Mouse (Mus musculus): Measurements from ENCODE around the gene Gm4559.
"Not testable (repeated sequence)": the region's sequence is repeated elsewhere in the genome, so short reads cannot be mapped to it uniquely, and the experiment has no call there.

The Gm4559 gene

DNA sequence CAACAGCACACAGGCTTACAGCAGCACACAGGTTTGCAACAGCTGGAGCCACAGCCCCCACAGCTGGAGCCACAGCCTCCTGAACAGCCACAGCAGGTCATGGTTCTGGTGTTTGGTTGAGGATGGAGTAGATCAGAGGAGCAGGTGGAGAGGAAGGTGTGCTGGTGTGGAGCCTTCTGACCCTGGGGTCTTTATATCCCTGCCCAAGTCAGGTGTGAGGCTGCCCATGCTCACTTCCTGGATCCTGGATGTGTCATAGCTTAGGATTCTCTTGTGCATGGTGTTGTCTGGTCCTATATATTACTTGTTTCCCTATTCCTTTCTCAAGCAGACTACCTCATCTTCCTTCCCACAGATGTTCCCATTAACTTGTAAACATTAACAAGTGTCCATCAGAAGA lies at the start of gene Gm4559:
TSS of gene Gm4559 (minus strand) at position 101 of the 400 bp plus-strand sequence.
- DNase-seq (ENCODE audit: low read depth, low spot score), result not testable (repeated sequence)

DNA sequence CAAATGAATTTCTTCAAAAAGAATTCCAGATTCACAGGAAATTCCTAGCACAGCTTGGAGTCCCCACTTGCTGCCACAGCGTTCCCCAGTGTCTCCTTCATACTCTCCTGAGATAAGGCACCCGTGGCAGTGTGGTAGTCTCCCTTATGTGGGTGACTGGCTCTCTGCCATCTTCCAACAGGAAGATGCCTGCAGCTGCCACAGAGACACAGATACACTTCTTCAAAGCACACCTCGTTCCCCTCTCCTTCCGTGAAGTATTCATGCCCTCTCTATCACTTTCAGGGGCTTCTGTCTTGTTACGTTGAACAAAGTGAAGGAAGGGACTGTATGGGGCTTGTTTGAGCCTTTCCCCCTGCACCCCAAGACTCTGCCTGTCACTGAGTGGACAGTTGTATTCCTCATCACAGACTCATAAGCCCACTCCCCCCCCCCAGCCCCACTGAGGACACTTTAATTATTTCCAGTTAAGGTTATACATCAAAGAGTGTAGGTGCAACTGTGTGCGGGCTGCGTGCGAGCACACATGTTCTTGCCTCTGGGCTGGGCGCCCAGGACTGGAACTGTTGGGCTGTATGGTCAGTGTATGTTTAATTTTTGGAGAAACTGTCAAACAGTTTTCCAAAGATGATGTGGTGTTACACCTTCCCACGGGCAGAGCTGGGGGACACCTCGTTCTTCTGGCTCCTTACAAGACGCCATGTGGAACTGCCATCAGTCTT lies 49.4 kb upstream of the Gm4559 start:
- DNase-seq (ENCODE audit: low read depth, low spot score), result no peak

DNA sequence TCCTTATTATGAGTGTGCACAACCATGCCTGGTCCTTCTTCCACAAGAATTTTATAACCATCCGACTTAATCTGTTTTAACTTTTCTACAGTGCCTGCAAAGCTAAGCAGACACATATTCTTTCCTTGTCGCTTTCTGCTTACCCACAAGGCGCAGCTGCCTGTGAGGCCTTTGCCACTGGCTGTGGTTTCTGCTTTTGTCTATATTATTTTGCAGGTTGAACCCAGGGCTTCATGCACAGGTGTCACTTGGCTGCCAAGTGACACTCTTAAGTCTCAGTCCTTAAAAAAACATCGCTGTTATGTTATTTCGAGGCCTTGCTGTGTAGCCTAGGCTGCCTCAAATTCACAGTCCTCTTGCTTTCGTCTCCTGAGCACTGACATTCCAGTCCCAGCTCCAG lies 48.5 kb upstream of the Gm4559 start:
- no peak for DNase-seq (ENCODE audit: low read depth, low spot score)

- not testable (repeated sequence) for DNase-seq (ENCODE audit: low read depth, low spot score)
Observed at GRCm38 (mm10) chr7:142321637-142322306, 47.6 kb upstream of the Gm4559 start.

GRCm38 (mm10) chr7:142320906-142321305 lies 46.7 kb upstream of the Gm4559 start:
- no peak for DNase-seq (ENCODE audit: low read depth, low spot score)

GRCm38 (mm10) chr7:142319124-142319523 lies 45.0 kb upstream of the Gm4559 start:
- DNase-seq (ENCODE audit: low read depth, low spot score), result no peak

GRCm38 (mm10) chr7:142317216-142317615 lies 43.1 kb upstream of the Gm4559 start:
- no peak for DNase-seq (ENCODE audit: low read depth, low spot score)

DNA sequence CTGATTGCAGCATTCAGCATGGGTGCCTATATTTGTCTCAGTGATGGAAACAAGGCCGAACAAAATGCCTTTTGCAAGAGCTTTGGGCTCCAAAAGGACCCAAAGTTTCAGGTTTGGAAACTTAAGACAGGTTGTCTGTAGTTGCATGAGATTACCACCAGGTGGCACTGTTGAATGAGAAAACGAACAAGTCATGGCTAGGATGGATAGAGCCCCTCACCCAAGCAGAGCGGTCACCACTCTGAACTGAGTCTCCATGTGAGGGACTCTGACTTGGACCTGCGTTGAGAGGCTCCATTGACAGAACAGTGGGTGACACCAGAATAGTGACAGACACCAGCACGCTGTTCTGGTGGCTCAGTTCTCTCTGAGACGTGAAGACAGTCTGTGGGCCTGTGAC lies 42.4 kb upstream of the Gm4559 start:
- DNase-seq (ENCODE audit: low read depth, low spot score), result no peak

DNA sequence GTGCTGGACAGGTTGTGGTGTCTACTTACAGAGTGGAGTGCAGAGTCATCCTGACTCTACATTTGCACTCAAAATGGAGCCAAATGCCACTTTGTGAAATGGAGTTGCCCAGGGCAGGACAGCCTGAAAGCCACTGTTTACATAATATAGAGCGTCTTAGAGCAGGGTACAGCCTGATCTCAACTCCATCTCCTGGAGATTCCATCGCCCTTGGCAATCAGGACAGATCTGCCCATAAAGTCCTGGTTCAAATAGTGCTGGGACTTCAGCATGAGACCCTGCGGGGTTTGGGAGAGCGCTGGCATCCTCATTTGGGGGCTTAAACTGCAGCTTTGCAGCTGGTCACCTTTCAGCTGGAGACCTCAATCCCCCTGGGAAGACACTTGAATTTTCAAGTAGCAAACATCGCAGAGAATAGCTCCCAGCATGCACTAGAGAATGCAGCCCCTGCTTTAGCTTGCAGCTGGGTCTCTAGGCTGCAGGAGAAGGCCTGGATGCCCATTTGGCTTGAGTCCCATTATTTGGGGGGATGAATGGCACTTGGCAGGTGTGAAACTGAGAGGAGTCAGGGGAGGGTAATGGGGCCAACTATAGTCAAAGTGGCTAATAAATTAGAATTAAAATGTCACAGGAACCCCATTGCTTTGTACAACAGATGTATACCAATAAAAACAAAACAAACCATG lies 40.6 kb upstream of the Gm4559 start:
- no peak for DNase-seq (ENCODE audit: low read depth, low spot score)

DNA sequence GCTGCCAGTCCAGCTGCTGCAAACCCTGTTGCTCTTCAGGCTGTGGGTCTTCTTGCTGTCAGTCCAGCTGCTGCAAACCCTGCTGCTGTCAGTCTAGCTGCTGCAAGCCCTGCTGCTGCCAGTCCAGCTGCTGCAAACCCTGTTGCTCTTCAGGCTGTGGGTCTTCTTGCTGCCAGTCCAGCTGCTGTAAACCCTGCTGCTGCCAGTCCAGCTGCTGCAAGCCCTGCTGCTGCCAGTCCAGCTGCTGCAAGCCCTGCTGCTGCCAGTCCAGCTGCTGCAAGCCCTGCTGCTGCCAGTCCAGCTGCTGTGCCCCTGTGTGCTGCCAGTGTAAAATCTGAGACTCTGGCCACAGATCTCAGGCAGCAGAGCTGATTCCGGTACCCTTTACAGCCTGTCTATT lies 29.8 kb upstream of the Gm4559 start:
- not testable (repeated sequence) for DNase-seq (ENCODE audit: low read depth, low spot score)

DNA sequence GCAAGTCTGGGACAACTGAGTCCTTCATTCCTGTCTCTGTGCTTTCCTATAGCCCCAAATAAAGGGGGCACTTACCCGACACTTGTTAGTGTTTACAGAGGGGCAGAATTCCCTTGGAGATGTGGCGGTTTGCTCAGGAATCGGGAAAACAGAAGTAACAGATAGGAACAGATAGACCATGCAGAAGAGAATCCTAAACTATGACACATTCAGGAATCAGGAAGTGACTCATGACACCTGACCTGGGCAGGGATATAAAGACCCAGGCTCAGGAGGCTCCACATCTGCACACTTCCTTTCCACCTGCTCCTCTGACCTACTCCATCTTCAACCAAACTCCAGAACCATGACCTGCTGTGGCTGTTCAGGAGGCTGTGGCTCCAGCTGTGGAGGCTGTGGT lies 29.1 kb upstream of the Gm4559 start, which contains the start of gene Krtap5-4:
TSS of gene Krtap5-4 (plus strand) at position 301 of the 400 bp plus-strand sequence.
- no peak for DNase-seq (ENCODE audit: low read depth, low spot score)

- DNase-seq (ENCODE audit: low read depth, low spot score), result not testable (repeated sequence)
Observed at GRCm38 (mm10) chr7:142297018-142297417, 22.9 kb upstream of the Gm4559 start, which contains the start of gene Krtap5-1. Krtap5-1 (minus strand) TSS chr7:142297118.

- not testable (repeated sequence) for DNase-seq (ENCODE audit: low read depth, low spot score)
Observed at GRCm38 (mm10) chr7:142296108-142296507, 21.9 kb upstream of the Gm4559 start.

DNA sequence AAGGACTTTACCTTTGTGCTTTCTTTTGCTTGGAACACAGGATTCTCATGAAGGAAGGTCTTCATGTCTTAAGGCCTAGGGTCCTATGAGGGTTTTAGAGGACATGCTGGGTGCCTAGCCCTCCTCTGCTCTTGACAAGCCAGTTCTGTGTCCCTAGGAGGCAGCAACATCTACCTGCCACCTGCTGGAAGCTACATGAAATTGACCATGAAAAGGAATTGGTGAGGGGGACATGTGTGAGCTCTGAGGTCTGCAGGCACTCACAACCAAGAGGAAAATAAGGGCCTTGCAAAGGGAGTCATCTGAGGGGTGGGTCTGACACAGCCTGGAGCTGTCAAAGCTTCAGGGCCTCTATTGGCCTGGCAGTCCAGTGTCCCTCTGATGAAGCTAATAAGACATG lies 21.3 kb upstream of the Gm4559 start:
- no peak for DNase-seq (ENCODE audit: low read depth, low spot score)

GRCm38 (mm10) chr7:142293851-142294250 lies 19.7 kb upstream of the Gm4559 start:
- DNase-seq (ENCODE audit: low read depth, low spot score), result not testable (repeated sequence)

DNA sequence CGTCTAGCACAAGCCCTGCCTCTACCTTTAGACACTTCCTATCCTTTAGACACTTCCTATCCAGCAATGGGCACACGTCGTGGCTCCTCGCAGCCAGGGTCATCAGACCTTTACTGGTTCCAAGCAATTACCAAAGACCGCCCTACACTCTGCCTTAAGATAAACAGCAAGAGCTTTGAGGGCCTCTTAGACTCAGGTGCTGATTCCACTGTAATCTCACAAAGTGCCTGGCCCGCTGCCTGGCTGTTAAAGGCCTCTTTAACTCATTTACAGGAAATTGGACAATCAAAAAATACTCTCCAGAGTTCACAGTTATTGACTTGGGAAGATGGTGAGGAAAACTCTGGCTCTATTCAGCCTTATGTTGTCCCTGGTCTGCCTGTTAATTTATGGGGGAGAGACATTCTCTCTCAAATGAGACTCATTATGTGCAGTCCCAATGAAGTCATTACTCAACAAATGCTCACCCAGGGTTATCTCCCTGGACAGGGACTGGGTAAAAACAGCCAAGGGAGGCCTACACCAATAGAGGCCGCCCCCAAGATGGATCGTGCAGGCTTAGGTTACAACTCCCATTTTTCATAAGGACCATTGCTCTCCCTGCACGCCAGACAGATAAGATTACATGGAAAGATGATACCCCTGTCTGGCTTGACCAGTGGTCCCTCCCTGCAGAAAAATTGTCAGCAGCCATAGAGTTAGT lies 11.9 kb upstream of the Gm4559 start:
- not testable (repeated sequence) for DNase-seq (ENCODE audit: low read depth, low spot score)

DNA sequence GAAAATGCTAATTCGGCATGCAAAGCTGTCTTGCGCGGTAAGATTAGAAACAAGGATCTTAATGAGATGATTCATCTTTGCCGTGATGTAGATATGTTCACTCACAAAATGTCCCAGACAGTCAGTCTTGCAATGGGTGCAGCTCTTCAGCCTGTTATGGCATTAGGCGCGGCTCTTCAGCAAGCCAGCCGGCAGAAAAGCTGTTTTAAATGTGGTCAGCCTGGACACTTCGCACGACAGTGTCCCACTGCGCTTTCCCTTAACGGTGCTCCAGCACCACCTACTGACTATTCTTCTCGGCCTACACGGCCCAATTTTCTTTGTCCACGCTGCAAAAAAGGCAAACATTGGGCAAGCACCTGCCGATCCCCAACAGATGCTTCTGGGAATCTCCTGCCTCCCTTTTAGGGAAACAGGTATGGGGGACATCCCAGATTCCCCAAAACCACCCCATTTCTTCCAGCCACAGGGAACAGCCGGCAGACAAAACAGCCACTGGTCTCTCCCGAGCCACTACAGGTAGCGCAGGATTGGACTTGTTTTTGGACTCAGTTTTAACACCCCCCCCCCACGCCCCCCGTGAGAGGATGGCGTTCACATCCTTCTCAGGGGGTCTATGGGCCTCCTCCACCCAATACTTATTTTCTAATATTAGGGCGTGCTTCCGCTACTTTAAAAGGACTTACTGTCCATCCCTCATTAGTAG lies 11.1 kb upstream of the Gm4559 start:
- no peak for DNase-seq (ENCODE audit: low read depth, low spot score)

DNA sequence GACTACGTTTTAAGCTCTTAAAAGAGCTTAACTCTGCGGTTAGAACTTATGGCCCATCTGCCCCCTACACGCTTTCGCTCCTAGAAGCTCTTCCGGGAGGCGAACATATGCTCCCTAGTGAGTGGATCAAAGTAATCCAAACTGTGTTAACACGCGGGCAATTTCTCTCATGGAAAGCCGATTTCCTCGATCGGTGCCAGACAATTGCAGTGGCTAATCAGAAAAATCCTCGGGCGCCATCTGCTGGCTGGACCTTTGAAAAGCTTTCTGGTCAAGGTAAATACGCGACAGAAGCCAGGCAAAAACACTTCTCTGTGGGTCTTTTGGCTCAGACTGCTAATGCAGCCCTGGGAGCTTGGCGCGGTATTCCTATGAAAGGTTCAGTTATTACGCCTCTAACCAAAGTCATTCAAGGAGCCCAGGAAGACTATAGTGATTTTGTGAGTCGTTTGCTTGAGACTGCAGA lies 10.5 kb upstream of the Gm4559 start:
- peak; percentile 72 for DNase-seq (ENCODE audit: low read depth, low spot score)

GRCm38 (mm10) chr7:142284023-142284591 lies 9.9 kb upstream of the Gm4559 start:
- peak; percentile 60 for DNase-seq (ENCODE audit: low read depth, low spot score)

- DNase-seq (ENCODE audit: low read depth, low spot score), result not testable (repeated sequence)
Observed at GRCm38 (mm10) chr7:142282847-142283246, 8.7 kb upstream of the Gm4559 start.

GRCm38 (mm10) chr7:142279291-142279690 lies 5.1 kb upstream of the Gm4559 start:
- DNase-seq (ENCODE audit: low read depth, low spot score), result not testable (repeated sequence)
